Mouse (Mus musculus) spleen, postnatal 4 days (tissue): ENCODE results near the gene Dnah3.

Source experiments
- DNase-seq, 2 experiments: peaks; one replicate each; pipeline ENCODE4 v3.0.0; 2022; ENCODE audit warnings: low spot score in 2 of 2

Dnah3 gene

DNA sequence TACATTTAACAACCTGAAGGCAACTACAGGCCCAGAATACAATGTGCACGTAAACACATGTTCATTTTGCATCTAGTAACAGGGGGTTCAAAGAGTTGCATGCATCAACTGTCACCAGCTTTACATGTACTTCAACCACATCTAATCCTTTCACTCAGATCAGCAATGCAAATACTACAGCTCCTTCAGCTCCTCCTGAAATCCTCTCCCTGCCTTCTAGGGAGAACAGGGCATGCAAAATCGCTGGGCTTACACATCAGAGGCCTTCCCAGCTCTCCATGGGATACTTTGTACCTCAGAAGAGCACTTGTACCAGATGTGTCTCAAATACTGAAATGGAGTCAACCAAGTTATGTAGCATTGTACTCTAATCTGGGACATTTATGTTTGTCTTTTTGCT, 222.0 kb downstream of the Dnah3 start:
- DNase-seq = no peak
